23 mouse cellular contexts compared by ENCODE assay signal in genomic region chr2:89544516-89544915, GRCm38 (mm10). TPM values are rescaled to one million over a fixed set of nuclear protein-coding genes. Genes with fewer than 3 reads are reported as not detected.
A peak's percentile ranks its signal among the peaks of the same experiment; 100 is the strongest.
DNase-seq lines count a peak whose midpoint lies in the region; ATAC-seq and TF ChIP-seq lines count a peak whose summit lies in the region.
"Had no signal": no experiment of that assay in that cellular context is flagged by ENCODE, and none has a peak within 500 bp of the region (broad histone marks: within the 10 kb centered on the region; RNA-seq: fewer than 3 reads in every experiment).

No protein-coding gene starts in this region.

- TF ChIP-seq CTCF in layer of hippocampus, adult 2 months (conservative IDR thresholded peaks at IDR 0.05), result peak; percentile 79
- TF ChIP-seq CTCF in E14TG2a.4 (conservative IDR thresholded peaks at IDR 0.05; ENCODE audit: low read length), result peak; percentile 25

- no peaks in the 10 kb centered on the region for H3K9me3 ChIP-seq in embryonic facial prominence, embryonic 11.5 days (replicated peaks; ENCODE audit: control insufficient read depth, low read length)
- no peaks in the 10 kb centered on the region for H3K9me3 ChIP-seq in embryonic facial prominence, embryonic 10.5 days
- H3K9me3 ChIP-seq in E14TG2a.4 (ENCODE audit: low read length), result 0 out of 2 replicates have a peak, but pooled peaks cover 6% of the 10 kb centered on the region
- H3K9me3 ChIP-seq in embryonic facial prominence, embryonic 14.5 days (ENCODE audit: control insufficient read depth, low read length), result no peaks in the 10 kb centered on the region
- H3K9me3 ChIP-seq: limb, embryonic 12.5 days had no signal

- no peaks in the 10 kb centered on the region for H3K4me1 ChIP-seq in embryonic facial prominence, embryonic 11.5 days (ENCODE audit: control insufficient read depth, insufficient read depth, low read length)
- no peaks in the 10 kb centered on the region for H3K4me1 ChIP-seq in embryonic facial prominence, embryonic 10.5 days
- H3K4me1 ChIP-seq in E14TG2a.4 (replicated peaks; ENCODE audit: low read depth, low read length), result no peaks in the 10 kb centered on the region
- no peaks in the 10 kb centered on the region for H3K4me1 ChIP-seq in embryonic facial prominence, embryonic 14.5 days (ENCODE audit: control insufficient read depth, insufficient read depth, low read length)
- H3K4me1 ChIP-seq: limb, embryonic 12.5 days; megakaryocyte, embryonic 14.5 days had no signal

- DNase-seq in embryonic facial prominence, embryonic 11.5 days (ENCODE audit: low spot score), result peak; percentile 11
- no peak for DNase-seq in embryonic facial prominence, embryonic 10.5 days (ENCODE audit: low spot score)
- peak in 1 of 2 experiments; percentile 16 for DNase-seq in layer of hippocampus, adult 2 months (ENCODE audit: low spot score in 2 of 2)
- no peak for DNase-seq in layer of hippocampus, adult 9-11 months
- peak; percentile 15 for DNase-seq in embryonic facial prominence, embryonic 14.5 days (ENCODE audit: low spot score)
- DNase-seq: adrenal gland, postnatal 36 days; cerebellum, adult 11 months; gastrocnemius, adult 2 months; heart, adult 18-20 months; heart, postnatal 10 days; kidney, postnatal 14 days; layer of hippocampus, postnatal 36 days; lung, adult 18-20 months; thymus, postnatal 36 days had no signal

- 68% methylated on average over 2 of the region's 2 CpGs for WGBS in embryonic facial prominence, embryonic 11.5 days
- 61% methylated on average over 2 of the region's 2 CpGs for WGBS in embryonic facial prominence, embryonic 10.5 days
- 49% methylated on average over 2 of the region's 2 CpGs for WGBS in embryonic facial prominence, embryonic 14.5 days

- H3K27ac ChIP-seq in embryonic facial prominence, embryonic 11.5 days (replicated peaks; ENCODE audit: low read depth, low read length), result no peak overlapping the region
- H3K27ac ChIP-seq in embryonic facial prominence, embryonic 10.5 days (replicated peaks), result no peak overlapping the region
- no peak overlapping the region for H3K27ac ChIP-seq in layer of hippocampus, adult 2 months
- H3K27ac ChIP-seq in embryonic facial prominence, embryonic 14.5 days (replicated peaks; ENCODE audit: low read depth, low read length), result no peak overlapping the region
- H3K27ac ChIP-seq: gastrocnemius, adult 2 months; limb, embryonic 12.5 days had no signal

- H3K4me2 ChIP-seq in embryonic facial prominence, embryonic 11.5 days (ENCODE audit: low read depth, low read length), result no peak overlapping the region
- H3K4me2 ChIP-seq in embryonic facial prominence, embryonic 14.5 days (ENCODE audit: low read depth, low read length), result no peak overlapping the region
- H3K4me2 ChIP-seq: limb, embryonic 12.5 days had no signal

- no peak overlapping the region for H3K4me3 ChIP-seq in embryonic facial prominence, embryonic 11.5 days (ENCODE audit: low read depth, low read length)
- no peak overlapping the region for H3K4me3 ChIP-seq in embryonic facial prominence, embryonic 10.5 days
- no peak overlapping the region for H3K4me3 ChIP-seq in layer of hippocampus, adult 2 months
- H3K4me3 ChIP-seq in E14TG2a.4 (replicated peaks; ENCODE audit: low read length), result no peak overlapping the region
- no peak overlapping the region for H3K4me3 ChIP-seq in embryonic facial prominence, embryonic 14.5 days (ENCODE audit: low read depth, low read length)
- H3K4me3 ChIP-seq: gastrocnemius, adult 2 months; limb, embryonic 12.5 days; megakaryocyte, embryonic 14.5 days had no signal

- no peak for ATAC-seq in embryonic facial prominence, embryonic 11.5 days (replicated peaks; ENCODE audit: insufficient number of reproducible peaks, low FRiP score, low TSS enrichment, low read depth)
- ATAC-seq in embryonic facial prominence, embryonic 14.5 days (ENCODE audit: low read depth), result no peak
- no peak for ATAC-seq in erythroid progenitor cell, adult 5-6 weeks (replicated peaks; ENCODE audit: low FRiP score, poor library complexity, severe bottlenecking)
- ATAC-seq in frontal cortex, adult (ENCODE audit: low TSS enrichment), result no peak

- H3K9ac ChIP-seq in embryonic facial prominence, embryonic 11.5 days (replicated peaks; ENCODE audit: low read length), result no peak overlapping the region
- no peak overlapping the region for H3K9ac ChIP-seq in embryonic facial prominence, embryonic 14.5 days (ENCODE audit: low read depth, low read length)
- H3K9ac ChIP-seq: limb, embryonic 12.5 days had no signal

- H3K36me3 ChIP-seq in embryonic facial prominence, embryonic 11.5 days (replicated peaks; ENCODE audit: control insufficient read depth, insufficient read depth, low read depth, low read length), result no peaks in the 10 kb centered on the region
- no peaks in the 10 kb centered on the region for H3K36me3 ChIP-seq in embryonic facial prominence, embryonic 10.5 days (replicated peaks)
- H3K36me3 ChIP-seq in E14TG2a.4 (ENCODE audit: insufficient read depth, low read length), result no peaks in the 10 kb centered on the region
- no peaks in the 10 kb centered on the region for H3K36me3 ChIP-seq in embryonic facial prominence, embryonic 14.5 days (ENCODE audit: control insufficient read depth, insufficient read depth, low read length)
- H3K36me3 ChIP-seq: limb, embryonic 12.5 days had no signal

- no peaks in the 10 kb centered on the region for H3K27me3 ChIP-seq in embryonic facial prominence, embryonic 11.5 days (ENCODE audit: control insufficient read depth, insufficient read depth, low read length)
- H3K27me3 ChIP-seq in embryonic facial prominence, embryonic 10.5 days (replicated peaks; ENCODE audit: low read depth, poor library complexity, severe bottlenecking), result no peaks in the 10 kb centered on the region
- no peaks in the 10 kb centered on the region for H3K27me3 ChIP-seq in E14TG2a.4 (ENCODE audit: insufficient read depth, low read length)
- no peaks in the 10 kb centered on the region for H3K27me3 ChIP-seq in embryonic facial prominence, embryonic 14.5 days (replicated peaks; ENCODE audit: control insufficient read depth, insufficient read depth, low read length)
- H3K27me3 ChIP-seq: limb, embryonic 12.5 days; megakaryocyte, embryonic 14.5 days had no signal

RNA-seq across cellular contexts. Expression of gene Olfr1243, which starts 13.2 kb away (rescaled TPM):
- not detected in 2 replicates for polyA plus RNA-seq in embryonic facial prominence, embryonic 11.5 days (2014; fragmentation: Nextera tagmentation; extraction: Ambion mirVana)
- polyA plus RNA-seq in embryonic facial prominence, embryonic 10.5 days (2016; fragmentation: Nextera tagmentation; extraction: Ambion mirVana), result not detected in 2 replicates
- total RNA-seq in layer of hippocampus, adult 2 months (2021), result not detected
- polyA plus RNA-seq in embryonic facial prominence, embryonic 14.5 days (2014; fragmentation: Nextera tagmentation; extraction: Ambion mirVana), result not detected in 2 replicates
- total RNA-seq in erythroid progenitor cell, adult 5-6 weeks (2015; ENCODE audit: low replicate concordance), result not detected in 2 replicates
- not detected in 2 replicates for total RNA-seq in erythroid progenitor cell, adult 5-6 weeks (2017; ENCODE audit: low replicate concordance)
- total RNA-seq: adrenal gland, postnatal 36 days; common myeloid progenitor, adult 5-6 weeks; ES-E14; gastrocnemius, adult 2 months; heart, adult 18-20 months; heart, postnatal 10 days; layer of hippocampus, postnatal 36 days had no signal
- polyA plus RNA-seq: intestine, embryonic 14.5 days; limb, embryonic 12.5 days; stomach, embryonic 14.5 days had no signal

RNA-seq across cellular contexts. Expression of gene Olfr1245, which starts 33.7 kb away (rescaled TPM):
- not detected in 2 replicates for polyA plus RNA-seq in embryonic facial prominence, embryonic 11.5 days (2014; fragmentation: Nextera tagmentation; extraction: Ambion mirVana)
- polyA plus RNA-seq in embryonic facial prominence, embryonic 10.5 days (2016; fragmentation: Nextera tagmentation; extraction: Ambion mirVana), result not detected in 2 replicates
- total RNA-seq in layer of hippocampus, adult 2 months (2021), result not detected
- polyA plus RNA-seq in embryonic facial prominence, embryonic 14.5 days (2014; fragmentation: Nextera tagmentation; extraction: Ambion mirVana), result not detected in 2 replicates
- total RNA-seq in erythroid progenitor cell, adult 5-6 weeks (2015; ENCODE audit: low replicate concordance), result not detected in 2 replicates
- total RNA-seq in erythroid progenitor cell, adult 5-6 weeks (2017; ENCODE audit: low replicate concordance), result not detected in 2 replicates
- total RNA-seq: adrenal gland, postnatal 36 days; common myeloid progenitor, adult 5-6 weeks; ES-E14; gastrocnemius, adult 2 months; heart, adult 18-20 months; heart, postnatal 10 days; layer of hippocampus, postnatal 36 days had no signal
- polyA plus RNA-seq: intestine, embryonic 14.5 days; limb, embryonic 12.5 days; stomach, embryonic 14.5 days had no signal

RNA-seq across cellular contexts. Expression of gene Olfr1242, which starts 46.4 kb away (rescaled TPM):
- not detected in 2 replicates for polyA plus RNA-seq in embryonic facial prominence, embryonic 11.5 days (2014; fragmentation: Nextera tagmentation; extraction: Ambion mirVana)
- not detected in 2 replicates for polyA plus RNA-seq in embryonic facial prominence, embryonic 10.5 days (2016; fragmentation: Nextera tagmentation; extraction: Ambion mirVana)
- not detected for total RNA-seq in layer of hippocampus, adult 2 months (2021)
- polyA plus RNA-seq in embryonic facial prominence, embryonic 14.5 days (2014; fragmentation: Nextera tagmentation; extraction: Ambion mirVana), result not detected in 2 replicates
- total RNA-seq in erythroid progenitor cell, adult 5-6 weeks (2015; ENCODE audit: low replicate concordance), result not detected in 2 replicates
- not detected in 2 replicates for total RNA-seq in erythroid progenitor cell, adult 5-6 weeks (2017; ENCODE audit: low replicate concordance)
- total RNA-seq: adrenal gland, postnatal 36 days; common myeloid progenitor, adult 5-6 weeks; ES-E14; gastrocnemius, adult 2 months; heart, adult 18-20 months; heart, postnatal 10 days; layer of hippocampus, postnatal 36 days had no signal
- polyA plus RNA-seq: intestine, embryonic 14.5 days; limb, embryonic 12.5 days; stomach, embryonic 14.5 days had no signal

RNA-seq across cellular contexts. Expression of gene Olfr1246, which starts 48.4 kb away (rescaled TPM):
- polyA plus RNA-seq in embryonic facial prominence, embryonic 11.5 days (2014; fragmentation: Nextera tagmentation; extraction: Ambion mirVana), result not detected in 2 replicates
- polyA plus RNA-seq in embryonic facial prominence, embryonic 10.5 days (2016; fragmentation: Nextera tagmentation; extraction: Ambion mirVana), result not detected in 2 replicates
- total RNA-seq in layer of hippocampus, adult 2 months (2021), result not detected
- not detected in 2 replicates for polyA plus RNA-seq in embryonic facial prominence, embryonic 14.5 days (2014; fragmentation: Nextera tagmentation; extraction: Ambion mirVana)
- total RNA-seq in erythroid progenitor cell, adult 5-6 weeks (2015; ENCODE audit: low replicate concordance), result not detected in 2 replicates
- not detected in 2 replicates for total RNA-seq in erythroid progenitor cell, adult 5-6 weeks (2017; ENCODE audit: low replicate concordance)
- total RNA-seq: adrenal gland, postnatal 36 days; common myeloid progenitor, adult 5-6 weeks; ES-E14; gastrocnemius, adult 2 months; heart, adult 18-20 months; heart, postnatal 10 days; layer of hippocampus, postnatal 36 days had no signal
- polyA plus RNA-seq: intestine, embryonic 14.5 days; limb, embryonic 12.5 days; stomach, embryonic 14.5 days had no signal

RNA-seq across cellular contexts. Expression of gene Olfr1241, which starts 57.6 kb away (rescaled TPM):
- not detected in 2 replicates for polyA plus RNA-seq in embryonic facial prominence, embryonic 11.5 days (2014; fragmentation: Nextera tagmentation; extraction: Ambion mirVana)
- not detected in 2 replicates for polyA plus RNA-seq in embryonic facial prominence, embryonic 10.5 days (2016; fragmentation: Nextera tagmentation; extraction: Ambion mirVana)
- total RNA-seq in layer of hippocampus, adult 2 months (2021), result not detected
- polyA plus RNA-seq in embryonic facial prominence, embryonic 14.5 days (2014; fragmentation: Nextera tagmentation; extraction: Ambion mirVana), result not detected in 2 replicates
- total RNA-seq in erythroid progenitor cell, adult 5-6 weeks (2015; ENCODE audit: low replicate concordance), result not detected in 2 replicates
- total RNA-seq in erythroid progenitor cell, adult 5-6 weeks (2017; ENCODE audit: low replicate concordance), result not detected in 2 replicates
- total RNA-seq: adrenal gland, postnatal 36 days; common myeloid progenitor, adult 5-6 weeks; ES-E14; gastrocnemius, adult 2 months; heart, adult 18-20 months; heart, postnatal 10 days; layer of hippocampus, postnatal 36 days had no signal
- polyA plus RNA-seq: intestine, embryonic 14.5 days; limb, embryonic 12.5 days; stomach, embryonic 14.5 days had no signal

Comparison
In these comparisons a context has a peak if more than half of its experiments do, and no peak if none do; other contexts are left out.
1. DNase-seq: peak in embryonic facial prominence, embryonic 11.5 days (single experiment) and embryonic facial prominence, embryonic 14.5 days (single experiment); none in embryonic facial prominence, embryonic 10.5 days (single experiment) and layer of hippocampus, adult 9-11 months (single experiment).